Mouse (Mus musculus) mouse embryonic stem cell (cell line): ENCODE measurements around the gene Dgat2.

Experiments used
- in situ Hi-C, 2 experiments: fragments of 300-500 bp; cut with MboI; formaldehyde crosslinking; loops; 1 replicate in 1 of 2; 3 replicates in 1 of 2; pipeline ENCODE4 v1.14.3; 2019 to 2020; ENCODE audit warnings: low sequenced_read_pairs in 2 of 2, low pct_unique_long_range_greater_than_20kb in 1 of 2, mixed read lengths in 1 of 2; ENCODE audit not compliant: unreplicated experiment in 1 of 2

Dgat2 gene

DNA sequence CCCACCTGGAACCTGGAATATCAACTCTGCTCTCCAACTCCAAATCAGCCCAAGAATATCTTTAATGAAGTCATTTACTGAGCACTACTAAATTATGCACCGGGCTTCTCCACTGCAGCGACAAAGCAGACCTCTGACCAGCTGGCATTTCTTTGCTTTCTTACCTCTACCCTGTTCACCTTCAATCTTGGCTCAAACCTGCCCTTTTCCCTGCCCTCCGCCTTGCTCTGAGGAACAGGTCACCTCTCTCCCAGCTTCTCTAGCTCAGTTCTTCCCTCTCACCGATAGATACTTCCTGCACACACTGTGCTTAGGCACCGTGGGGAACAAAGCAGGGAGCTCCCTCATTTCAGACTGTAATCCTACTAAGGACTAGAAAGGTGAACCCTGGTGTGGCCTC is 59.9 kb downstream of the Dgat2 start:
- in situ Hi-C loops = no loop called here

DNA sequence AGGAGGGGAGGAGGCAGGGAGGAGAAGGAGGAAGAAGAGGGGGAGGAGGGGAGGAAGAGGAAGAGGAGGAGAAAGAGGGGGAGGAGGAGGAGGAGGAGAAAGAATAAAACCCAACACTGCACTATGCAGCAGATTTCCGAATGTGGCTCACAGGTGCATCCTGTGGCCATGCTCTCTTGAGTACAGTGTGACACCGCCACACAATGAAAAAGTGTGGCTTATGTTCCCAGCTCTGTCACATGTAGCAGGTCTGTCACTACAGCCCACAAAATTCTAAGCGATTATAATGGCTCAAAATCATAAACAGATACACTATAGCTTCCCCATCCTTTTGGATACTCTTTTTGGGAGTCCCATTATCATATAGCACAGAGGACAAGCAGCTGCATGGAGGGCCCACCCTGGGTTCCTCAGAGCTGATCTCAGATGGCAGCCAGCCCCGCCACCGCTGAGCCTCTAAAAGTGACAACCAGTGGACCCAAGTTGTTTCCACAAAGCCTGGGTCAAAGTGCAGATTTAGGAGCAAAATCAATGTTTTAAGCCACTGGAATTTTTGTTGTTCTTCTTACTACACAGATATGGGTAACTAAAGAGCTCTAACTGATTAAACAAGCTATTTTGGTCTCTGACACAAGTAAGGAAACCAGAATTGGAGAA is 61.5 kb downstream of the Dgat2 start:
- in situ Hi-C loops = no loop called here

DNA sequence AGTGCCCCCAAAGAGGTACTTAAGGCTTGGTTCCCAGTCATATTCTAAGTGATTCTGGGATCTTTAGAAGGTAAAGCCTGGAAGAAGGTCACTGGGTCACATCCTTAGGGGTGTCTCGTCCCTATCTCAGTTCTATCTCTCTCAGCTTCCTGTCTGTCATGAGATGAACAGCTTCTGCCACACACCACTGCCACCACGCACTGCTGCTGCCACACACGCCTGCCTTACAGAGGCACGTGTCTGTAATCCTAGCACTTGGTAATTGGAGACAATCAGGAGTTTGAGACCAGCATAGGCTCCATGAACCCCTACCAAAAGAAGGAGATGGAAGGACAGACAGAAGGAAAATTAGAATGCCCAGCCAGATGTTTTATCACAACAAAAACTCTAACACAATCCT is 62.4 kb downstream of the Dgat2 start:
- in situ Hi-C loops = no loop called here

DNA sequence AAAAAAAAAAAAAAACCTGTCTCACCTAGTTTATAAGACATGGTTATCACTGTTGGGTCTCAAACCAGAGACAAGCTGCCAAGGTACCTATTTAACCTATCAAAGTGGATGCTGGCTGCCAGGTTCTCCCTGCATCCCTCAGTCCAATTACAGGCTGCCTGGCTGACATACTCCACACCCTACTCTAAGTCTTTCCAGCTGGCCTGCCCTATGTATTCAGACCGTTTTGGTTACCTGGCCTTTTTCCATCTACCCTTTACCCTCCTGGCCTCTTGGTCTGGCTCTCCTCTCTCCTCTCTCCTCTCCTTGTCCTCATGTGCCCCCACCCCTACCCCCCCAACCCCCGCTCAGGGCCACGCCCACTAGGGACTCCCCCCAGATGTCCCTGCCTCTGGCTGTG is 65.7 kb downstream of the Dgat2 start:
- in situ Hi-C loops = no loop called here

DNA sequence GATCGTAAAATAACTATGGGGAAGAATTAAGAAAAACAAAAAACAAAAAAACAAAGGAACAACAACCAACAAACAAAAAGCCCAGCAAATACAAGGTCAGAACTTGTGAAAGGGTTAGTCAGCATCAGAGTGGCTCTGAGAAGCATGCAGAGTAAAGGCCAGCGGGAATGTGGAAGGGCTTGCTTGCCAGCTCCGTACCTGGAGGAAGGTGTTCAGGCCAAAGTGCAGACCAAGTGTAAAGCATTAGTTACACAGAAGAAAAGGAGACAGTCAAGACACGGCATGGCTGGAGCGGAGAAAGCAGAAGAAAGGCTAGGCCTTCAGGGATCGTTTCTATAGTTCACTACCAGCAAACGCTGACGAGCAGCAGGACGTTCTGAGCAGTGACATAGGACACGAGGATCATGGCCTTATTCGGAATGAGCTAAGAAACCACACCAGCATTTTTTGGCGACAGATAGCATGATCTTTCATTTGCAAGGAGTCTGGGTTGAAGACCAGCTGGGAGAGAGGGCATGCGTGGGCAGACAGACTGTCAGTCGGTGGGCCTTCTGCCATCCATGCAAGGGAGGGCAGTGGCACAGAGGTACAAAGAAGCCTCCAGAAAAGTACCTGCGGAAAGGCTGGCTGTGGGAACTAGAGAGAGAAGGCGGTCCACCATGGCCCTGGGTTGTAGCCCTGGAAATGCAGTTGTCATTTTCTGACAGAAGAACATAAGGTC is 68.4 kb downstream of the Dgat2 start:
- in situ Hi-C loops = no loop called here

DNA sequence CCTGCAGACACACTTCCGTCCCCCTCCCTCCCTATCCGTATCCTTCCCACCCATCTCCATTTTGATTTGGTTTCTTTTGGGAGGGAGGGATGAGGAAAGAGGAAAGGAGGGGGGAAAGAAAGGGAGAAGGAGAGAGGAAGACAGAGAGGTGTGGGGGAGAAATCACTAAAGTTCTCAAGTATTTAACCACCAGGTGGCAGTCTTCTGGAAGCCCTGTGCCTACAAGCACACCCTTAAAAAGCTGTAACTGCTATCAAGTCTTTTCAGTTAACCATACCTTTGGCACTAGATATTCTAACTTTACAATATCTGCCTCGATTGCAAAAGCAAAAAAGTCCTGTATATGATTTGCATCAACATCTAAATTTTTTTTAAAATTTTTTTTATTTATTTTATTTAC is 75.0 kb downstream of the Dgat2 start:
- in situ Hi-C loops = no loop called here

DNA sequence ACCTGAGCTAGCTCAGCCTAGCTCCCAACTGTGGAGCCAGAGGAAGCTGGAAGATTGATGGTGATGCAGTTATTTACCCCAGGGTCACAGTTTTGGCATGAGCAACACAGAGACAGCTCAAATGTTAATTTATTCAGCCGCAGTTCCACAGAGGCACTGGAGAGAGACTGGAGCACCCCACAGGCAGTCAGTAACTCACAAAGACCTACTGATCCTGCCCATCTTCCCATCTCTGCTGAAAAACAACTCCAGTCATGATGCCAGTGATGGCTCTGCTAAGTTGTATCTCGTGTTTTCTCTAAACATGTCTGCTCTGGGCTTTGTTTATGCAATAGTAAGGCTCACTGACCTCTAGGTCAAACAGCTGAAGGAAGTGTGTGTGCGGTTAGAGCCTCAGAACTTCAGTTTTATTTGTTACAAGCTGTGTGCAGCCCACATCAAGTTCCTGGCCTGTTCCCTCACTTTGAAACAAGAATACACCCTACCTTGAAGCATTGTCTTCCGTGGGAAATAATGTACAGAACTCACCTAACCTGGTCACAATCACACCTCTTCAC is 75.7 kb downstream of the Dgat2 start:
- in situ Hi-C loops = no loop called here
